Mouse (Mus musculus) erythroblast, embryonic 14.5 days (primary cell): ENCODE measurements around the gene Colec11.

Experiments
- GATA1 ChIP-seq: IDR thresholded peaks from 2 replicates; pipeline ENCODE4 v1.6.1; 2012; ENCODE audit warnings: low read length, inconsistent platforms, mixed read lengths
- TAL1 ChIP-seq: IDR thresholded peaks from 3 replicates; pipeline ENCODE4 v1.6.1; 2012; ENCODE audit warnings: low read length, inconsistent platforms, mixed read lengths

DNA sequence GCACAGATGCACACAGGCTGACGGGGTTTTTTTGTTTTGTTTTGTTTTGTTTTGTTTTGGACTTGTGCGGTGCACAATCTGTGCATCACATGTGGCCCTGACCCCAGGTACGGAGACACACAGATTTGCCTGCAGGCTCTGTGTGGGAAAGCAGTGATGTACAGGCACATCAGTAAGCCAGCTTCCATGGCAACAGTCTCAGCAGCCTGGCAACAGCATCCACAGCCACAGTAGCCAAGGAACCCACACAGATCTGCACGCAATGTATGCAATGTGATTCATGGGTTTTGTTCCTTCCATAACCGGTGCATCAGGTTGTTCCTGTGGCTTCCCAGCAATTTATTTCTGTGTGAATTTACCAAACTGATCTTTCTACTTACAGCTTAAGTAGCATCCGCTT, 35.2 kb downstream of the Colec11 start:
- no peak for TF ChIP-seq GATA1
- TF ChIP-seq TAL1 = no peak
